Mouse (Mus musculus): ENCODE measurements around the gene Vmn1r8. TPM values are rescaled to one million over a fixed set of nuclear protein-coding genes. Genes with fewer than 3 reads are reported as not detected.

Gene Vmn1r8
- not detected for total RNA-seq (2023)

DNA sequence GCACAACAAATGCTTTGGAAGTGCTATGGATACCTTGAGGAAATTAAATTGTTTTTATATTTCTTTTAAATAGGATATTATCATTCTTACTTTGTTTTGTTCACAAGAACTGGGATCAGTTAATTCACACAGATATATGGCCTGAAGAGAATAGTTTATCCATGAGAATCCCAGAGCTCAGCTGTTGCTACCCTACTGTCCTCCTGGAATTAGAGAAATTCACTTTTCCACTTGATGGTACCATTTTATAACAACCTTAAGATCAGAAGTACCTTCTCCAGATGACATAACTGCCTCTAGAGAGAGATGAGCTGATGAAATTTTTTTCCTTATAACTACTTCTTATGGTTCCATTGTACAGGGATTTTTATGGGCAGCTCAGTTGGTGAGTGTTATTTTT lies at the start of gene Vmn1r8:
Gene Vmn1r8 (plus strand): TSS at position 301 of the 400 bp plus-strand sequence.

DNA sequence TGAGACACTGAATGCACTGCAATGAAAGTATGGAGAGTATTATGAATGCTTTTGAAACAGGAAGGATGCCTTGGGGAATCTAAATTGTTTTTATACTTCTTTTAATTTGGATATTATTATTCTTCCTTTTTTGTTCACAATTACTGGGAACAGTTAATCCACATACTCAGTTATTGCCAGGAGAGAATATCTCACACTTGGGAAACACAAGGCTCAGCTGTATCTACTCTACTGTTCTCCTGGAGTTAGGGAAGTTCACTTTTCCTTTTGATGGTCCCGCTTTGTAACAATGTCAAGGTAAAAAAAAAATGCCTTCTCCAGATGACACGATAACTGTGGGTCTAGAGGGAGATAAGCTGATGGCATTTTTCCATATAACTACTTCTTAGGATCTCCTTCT lies 35.1 kb upstream of the Vmn1r8 start, which contains the start of gene Vmn1r6:
Gene Vmn1r6 (plus strand): TSS at position 301 of the 400 bp plus-strand sequence.

DNA sequence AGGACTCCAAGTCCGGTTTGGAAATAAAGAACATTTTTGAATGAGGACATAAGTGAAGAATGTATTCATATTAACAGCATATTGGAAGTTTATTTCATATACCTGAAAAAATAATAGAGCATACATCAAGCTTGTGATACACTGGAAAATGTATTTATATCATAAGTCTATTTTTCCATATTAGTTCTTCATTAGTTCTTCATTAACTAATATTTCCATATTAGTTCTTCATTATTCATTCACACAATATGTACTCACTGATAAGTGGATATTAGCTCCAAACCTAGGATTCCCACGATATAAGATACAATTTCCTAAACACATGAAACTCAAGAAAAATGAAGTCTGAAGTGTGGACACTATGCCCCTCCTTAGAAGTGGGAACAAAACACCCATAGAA lies 6.9 kb upstream of the Vmn1r8 start, which contains the start of gene Vmn1r7:
Gene Vmn1r7 (minus strand): TSS at position 101 of the 400 bp plus-strand sequence.

DNA sequence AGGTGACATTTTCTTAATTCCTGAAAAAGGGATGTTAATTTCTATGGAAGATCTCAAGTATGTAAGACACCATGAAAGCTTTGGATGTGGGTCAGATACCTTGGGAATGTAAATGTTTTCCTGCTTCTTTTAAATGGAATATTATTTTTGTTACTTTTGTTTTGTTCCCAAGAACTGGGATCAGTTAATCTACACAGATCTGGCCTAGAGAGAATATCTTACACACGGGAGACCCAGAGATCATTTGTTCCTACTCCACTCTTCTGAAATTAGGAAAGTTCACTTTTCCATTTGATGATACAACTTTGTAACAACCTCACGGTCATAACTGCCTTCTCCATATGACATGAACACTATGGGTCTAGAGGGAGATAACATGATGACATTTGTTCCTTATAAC lies 34.4 kb downstream of the Vmn1r8 start, which contains the start of gene Vmn1r9:
Gene Vmn1r9 (plus strand): TSS at position 301 of the 400 bp plus-strand sequence.

Other genes starting within 250 kb of the Vmn1r8 start
- gene Kbtbd2, start 234.5 kb upstream of the Vmn1r8 start, total RNA-seq (2023), result 135 TPM
- not detected for gene Fkbp9, start 200.2 kb upstream of the Vmn1r8 start, total RNA-seq (2023)
- 54.8 TPM for gene Nt5c3, start 108.4 kb upstream of the Vmn1r8 start, total RNA-seq (2023)
- not detected for gene Vmn1r4, start 108.3 kb upstream of the Vmn1r8 start, total RNA-seq (2023)
- not detected for gene Vmn1r5, start 62.0 kb upstream of the Vmn1r8 start, total RNA-seq (2023)
- gene Vmn1r6, start 35.0 kb upstream of the Vmn1r8 start, total RNA-seq (2023), result not detected
- not detected for gene Vmn1r7, start 7.0 kb upstream of the Vmn1r8 start, total RNA-seq (2023)
- not detected for gene Vmn1r9, start 34.5 kb downstream of the Vmn1r8 start, total RNA-seq (2023)
- not detected for gene Vmn1r10, start 77.2 kb downstream of the Vmn1r8 start, total RNA-seq (2023)
- gene Vmn1r11, start 101.2 kb downstream of the Vmn1r8 start, total RNA-seq (2023), result not detected
- gene Vmn1r12, start 124.6 kb downstream of the Vmn1r8 start, total RNA-seq (2023), result not detected
- not detected for gene Vmn1r13, start 171.0 kb downstream of the Vmn1r8 start, total RNA-seq (2023)
- not detected for gene Vmn1r14, start 199.4 kb downstream of the Vmn1r8 start, total RNA-seq (2023)
- not detected for gene Vmn1r15, start 225.7 kb downstream of the Vmn1r8 start, total RNA-seq (2023)